Mouse (Mus musculus) lung, postnatal 10 days (tissue): ENCODE results near the gene Dynll1.

Source experiments
- DNase-seq: peaks from one replicate; pipeline ENCODE4 v3.0.0; 2021

The Dynll1 gene

DNA sequence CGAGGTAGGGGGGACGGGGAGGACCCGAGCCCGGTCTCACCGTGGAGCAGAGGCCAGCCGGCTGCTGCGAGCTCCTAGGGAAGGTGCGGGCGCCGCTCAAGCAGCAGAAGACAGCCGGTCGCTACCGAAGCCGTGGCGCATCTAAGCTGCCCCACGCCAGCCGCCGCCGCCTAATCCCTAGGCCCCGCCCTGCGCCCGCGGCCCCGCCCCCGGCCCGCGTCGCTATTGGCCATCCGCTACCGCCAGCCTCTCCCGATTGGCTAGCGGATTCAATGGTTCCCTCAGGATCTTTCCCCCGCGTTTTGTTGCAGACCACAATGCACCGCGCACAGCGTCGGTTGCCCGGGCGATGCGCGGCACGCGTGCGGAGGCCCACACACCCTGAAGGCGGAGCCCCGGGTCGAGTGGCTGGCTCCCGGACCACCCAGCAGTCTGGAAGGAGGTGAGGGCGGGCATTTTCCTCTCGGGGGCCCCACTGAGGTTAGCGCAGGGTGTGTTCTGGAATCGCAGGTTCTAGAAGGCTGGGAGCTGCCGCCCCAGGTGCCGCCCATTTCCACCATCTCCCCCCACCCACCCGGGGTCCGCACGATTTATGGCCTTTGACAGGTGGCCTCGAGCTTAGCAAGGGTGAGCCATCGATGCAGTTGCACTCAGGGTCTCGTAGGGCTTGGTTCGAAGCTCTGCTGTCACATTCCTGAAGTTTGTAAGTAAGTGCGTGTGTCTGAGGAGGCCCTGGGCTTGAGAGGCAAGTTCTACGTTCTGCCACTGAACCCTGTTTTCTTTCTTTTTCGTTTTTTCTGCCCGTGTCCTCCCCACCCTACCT, at the start of gene Dynll1:
Gene Dynll1, minus strand, starts transcription at position 208 of the 823 bp plus-strand sequence.
- peak; percentile 99 for DNase-seq

DNA sequence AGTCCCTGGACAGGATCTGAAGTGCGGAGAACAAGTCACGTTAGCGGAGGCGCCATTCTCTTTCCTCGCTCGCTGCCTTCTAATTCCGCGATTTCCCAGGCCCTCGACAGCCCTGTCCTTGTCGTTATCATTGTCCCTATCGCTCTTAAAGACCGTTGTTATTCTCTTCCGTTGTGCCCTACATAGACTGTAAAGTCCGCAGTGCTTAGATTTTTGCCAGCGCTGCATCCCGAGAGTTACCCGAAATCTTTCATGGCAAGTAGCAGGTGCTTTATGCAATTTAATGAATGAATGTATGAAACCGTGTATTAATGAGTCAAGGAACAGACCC, 48.4 kb upstream of the Dynll1 start:
- DNase-seq = no peak

DNA sequence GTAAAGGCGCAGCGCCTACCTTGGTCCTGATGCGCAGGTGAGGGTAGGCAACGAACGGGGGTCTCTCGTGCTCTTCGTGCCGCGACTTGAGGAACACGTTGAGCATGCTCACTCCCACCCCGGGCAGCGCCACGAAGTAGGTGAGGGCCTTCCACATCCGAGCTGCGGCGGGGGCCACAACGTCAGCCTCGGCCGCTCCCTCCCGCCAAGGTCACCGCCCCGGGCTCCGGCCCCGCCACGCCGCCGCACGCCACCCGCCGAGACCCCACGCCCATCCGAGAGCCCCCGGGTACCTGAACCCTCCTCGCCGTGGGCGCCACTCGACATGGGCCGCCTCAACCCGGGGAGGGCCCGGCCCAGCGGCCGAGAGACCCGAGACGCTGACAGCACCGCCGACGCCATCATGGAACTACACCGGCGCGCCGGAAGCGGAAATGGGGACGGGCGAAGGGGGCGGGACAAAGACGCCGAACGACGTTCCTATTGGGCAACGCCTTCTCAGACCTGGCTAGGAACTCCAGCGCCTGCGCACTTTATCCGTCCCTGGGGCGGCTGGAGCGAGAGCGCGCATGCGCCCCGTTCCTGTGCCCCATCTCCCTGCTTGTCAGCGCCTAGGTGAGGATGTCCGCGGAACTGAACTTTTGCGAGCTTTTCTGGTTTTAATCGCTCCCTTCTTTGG, 47.9 kb upstream of the Dynll1 start, which contains the start of gene Cox6a1:
Gene Cox6a1, minus strand, starts transcription at position 436 of the 679 bp plus-strand sequence.
- DNase-seq = peak; percentile 98

DNA sequence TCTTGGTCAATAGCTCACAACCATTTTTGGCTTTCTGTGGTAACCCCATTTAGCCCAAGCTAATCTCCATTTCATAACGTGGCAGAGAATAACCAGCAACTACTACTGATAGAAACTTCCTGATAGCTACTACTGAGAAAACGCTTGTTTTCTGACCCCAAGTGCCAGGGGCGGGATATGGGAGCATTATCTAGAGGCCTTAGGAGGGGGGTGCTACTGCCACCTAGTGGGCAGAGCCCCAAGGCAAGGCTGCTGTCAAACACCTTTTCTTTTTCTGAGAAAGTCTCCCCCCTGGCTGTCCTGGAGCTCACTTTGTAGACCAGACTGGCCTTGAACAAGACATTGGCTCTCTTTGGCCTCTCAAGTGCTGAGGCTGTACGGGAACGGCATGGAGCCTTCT, 46.8 kb upstream of the Dynll1 start:
- peak; percentile 88 for DNase-seq

DNA sequence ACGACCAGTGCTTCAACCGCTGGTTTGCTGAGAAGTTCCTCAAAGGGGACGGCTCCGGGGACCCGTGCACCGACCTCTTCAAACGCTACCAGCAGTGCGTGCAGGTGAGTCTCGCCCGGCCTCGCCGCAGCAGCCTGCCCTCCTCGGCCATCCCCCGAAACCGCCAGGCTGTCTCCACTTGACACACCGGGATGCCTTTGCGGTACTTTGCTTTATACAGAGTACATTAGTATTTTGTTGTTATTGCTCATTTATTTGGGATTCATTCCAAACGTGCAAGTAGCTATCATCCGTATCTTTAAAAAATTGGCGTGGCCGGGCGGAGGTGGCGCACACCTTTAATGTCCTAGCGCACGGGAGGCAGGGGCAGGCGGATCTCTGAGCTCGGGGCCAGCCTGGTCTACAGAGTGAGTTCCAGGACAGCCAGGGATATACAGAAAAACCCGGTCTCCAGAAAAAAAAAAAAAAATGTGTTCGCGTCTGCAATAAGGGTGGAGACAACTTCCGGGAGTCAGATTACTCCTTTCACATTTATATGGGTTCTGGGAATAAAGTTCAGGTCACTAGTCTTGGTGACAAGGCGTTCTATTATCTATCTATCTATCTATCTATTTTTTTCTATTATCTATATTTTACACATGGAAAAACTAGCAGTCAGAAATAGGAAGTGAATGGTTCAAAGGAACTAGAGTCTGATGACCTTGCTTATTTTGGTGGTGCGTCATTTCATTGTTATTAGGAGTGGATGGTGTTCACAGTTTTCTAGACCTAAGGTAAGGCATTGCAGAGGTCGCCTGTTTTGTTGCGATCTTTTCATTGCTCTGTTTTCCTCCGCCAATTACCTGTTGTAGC, 40.7 kb upstream of the Dynll1 start:
- DNase-seq = no peak

DNA sequence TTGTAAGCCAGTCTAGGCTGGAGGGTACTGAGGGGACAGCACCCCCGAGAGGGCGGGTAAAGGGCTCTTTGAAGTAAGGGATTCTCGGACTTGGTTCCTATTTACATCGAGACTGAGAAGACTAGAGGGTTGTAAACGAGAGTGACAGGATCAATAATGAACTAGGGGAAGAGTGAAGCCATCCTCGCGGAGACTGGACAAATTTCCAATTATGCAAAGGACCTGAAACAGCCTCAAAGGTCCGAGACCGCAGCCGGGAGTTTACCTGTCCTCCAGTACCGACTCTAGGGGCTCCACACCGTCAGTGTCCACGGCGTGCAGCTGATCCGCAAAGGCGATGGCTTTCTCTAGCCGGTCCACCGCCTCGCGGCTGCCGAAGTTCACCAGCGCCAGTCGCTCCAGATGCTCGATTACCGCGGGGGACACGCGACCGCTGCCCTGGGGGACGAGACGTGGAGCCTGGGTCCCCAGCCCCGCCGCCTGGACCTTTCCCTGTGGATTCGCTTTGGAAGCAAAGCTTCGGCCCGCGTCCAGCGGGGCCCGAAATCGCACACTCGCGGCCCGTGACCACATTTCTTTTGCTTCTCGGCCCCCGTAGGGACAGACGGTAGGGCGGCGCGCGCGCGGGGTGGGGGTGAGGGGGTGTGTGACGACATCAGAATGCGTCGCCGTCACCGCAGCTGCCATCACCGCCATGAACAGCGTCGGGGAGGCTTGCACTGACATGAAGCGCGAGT, 39.9 kb upstream of the Dynll1 start, which contains the start of the genes Gatc and Triap1:
Gene Gatc, minus strand, starts transcription at position 602 of the 737 bp plus-strand sequence.
Gene Triap1, plus strand, starts transcription at position 649 of the 737 bp plus-strand sequence.
- peak; percentile 94 for DNase-seq

DNA sequence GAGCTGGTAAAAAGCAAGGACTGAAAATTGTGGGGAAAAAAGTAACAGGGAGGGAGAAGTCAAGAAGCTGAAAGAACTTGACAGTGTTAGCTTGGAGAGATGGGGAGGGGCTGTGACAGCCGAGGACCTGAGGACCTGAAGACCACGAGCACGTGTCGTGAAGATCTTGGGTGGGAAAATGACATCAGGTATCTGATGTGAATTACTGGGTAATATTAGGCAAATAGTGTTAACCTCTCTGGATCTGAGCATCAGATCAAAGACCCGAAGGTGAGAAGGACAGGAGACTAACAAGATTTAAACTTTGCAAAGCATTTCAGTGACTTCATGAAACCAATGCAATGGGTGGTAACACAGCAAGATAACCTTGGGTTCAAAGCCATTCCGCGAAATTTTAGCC, 39.2 kb upstream of the Dynll1 start:
- no peak for DNase-seq

DNA sequence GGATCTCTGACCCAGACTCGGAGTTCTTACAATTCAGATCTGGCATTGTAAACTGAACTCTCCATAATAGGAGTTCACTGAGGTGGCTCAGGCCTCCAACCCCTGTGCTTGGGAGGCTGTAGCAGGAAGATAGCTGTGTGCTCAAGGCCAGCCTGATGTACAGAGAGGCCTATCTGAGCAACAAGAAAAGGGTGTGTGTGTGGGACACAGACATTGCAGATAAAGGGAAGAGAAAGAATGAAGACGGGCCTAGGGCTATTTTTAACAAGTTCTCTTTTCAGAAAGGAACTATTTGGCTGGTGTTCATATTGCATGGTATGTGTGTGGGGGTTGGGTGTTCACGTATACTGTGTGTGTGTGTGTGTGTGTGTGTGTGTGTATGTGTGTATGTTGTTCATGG, 32.8 kb upstream of the Dynll1 start:
- no peak for DNase-seq

DNA sequence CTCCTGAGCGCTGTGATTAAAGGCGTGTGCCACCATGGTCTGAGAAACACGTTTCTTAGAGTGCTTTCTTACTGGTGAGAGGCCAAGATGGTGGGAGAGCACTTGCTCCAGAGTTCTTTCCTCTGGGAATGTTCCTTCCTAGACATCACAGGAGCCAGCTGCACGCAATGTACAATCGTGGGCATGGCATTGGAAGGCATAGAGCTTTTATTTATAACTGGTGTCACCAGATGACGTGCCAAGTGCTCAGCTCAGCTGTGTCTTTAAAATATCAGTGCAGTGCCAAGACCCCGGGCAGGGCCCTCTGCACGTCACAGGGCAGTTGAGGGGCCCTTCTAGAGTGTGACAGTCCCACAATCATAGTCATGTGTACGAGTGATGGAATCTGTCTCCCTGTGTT, 30.2 kb upstream of the Dynll1 start:
- no peak for DNase-seq

DNA sequence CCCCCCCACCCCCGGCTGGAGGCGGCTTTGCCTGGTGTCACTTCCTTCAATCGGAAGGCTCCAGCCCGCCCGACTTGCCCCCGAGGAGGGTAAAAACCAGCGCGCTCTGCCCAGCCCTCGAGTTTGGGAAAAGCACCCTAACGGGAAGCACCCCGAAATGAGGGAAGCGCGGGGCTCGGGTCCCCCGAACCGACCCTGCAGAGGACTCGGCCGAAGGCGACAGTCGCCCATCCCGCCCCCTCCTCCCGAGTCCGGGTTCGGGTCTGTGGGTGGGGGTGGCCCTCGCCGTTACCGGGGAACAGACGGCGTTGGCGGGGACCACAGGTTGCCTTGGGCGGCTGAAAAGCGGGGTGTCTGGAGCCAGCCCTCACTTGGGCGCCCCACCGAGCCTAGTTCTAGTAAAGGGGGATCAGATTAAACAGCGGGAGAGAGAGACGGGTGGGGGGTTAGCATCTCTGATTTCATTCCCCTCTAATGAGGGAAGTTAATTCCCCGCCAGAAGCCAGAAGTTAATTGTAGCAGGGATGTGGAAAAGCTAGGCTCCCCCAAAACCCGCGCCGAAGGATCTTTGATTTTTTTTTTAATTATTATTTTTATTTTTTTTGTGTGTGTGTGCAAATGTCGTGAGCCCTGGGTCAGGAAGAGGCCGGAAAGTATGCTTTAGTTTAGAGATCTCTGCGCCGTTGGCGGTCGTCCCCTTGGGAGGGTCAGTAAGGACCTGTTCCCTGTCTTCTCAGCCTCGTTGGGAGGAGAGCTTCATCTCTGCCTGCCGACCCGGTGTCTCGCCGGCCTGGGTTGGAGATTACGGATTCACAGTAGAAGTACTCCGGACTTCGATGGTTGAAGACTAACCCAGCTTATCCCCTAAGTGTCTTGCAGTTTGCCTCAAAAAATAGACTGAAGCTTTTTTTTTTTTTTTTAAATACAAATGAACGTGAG, 27.1 kb upstream of the Dynll1 start:
- peak; percentile 49 for DNase-seq

DNA sequence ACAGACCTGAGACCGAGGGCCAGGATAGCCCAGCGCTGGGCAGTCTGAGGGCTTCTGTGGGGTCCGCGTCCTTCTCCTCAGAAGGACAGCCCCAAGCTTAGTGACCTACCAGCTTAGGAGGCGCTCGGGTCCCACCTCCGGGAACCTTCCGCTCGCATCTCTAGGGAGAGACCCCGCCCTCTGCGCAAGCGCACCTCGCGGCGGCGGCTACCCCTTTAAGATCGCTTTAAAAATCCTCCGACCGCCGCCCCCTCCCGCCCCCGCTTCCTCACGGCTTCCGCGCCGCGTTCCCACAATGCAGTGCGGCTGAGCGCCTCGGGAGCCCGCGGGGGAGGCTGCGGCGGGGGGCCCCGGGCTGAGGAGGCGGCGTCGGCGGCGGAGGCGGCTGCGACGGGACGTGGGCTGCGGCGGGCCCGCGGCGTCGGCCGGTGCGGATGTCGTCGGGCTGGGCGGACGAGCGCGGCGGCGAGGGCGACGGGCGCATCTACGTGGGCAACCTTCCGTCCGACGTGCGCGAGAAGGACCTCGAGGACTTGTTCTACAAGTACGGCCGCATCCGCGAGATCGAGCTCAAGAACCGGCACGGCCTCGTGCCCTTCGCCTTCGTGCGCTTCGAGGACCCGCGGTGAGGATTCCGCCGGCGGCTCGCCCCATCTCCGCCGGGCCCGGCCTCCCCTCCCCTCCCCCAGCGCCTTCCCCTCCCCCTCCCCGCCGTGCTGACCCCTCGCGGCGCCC, 26.2 kb upstream of the Dynll1 start, which contains the start of gene Srsf9:
Gene Srsf9, plus strand, starts transcription at position 303 of the 735 bp plus-strand sequence.
- DNase-seq = peak; percentile 97

DNA sequence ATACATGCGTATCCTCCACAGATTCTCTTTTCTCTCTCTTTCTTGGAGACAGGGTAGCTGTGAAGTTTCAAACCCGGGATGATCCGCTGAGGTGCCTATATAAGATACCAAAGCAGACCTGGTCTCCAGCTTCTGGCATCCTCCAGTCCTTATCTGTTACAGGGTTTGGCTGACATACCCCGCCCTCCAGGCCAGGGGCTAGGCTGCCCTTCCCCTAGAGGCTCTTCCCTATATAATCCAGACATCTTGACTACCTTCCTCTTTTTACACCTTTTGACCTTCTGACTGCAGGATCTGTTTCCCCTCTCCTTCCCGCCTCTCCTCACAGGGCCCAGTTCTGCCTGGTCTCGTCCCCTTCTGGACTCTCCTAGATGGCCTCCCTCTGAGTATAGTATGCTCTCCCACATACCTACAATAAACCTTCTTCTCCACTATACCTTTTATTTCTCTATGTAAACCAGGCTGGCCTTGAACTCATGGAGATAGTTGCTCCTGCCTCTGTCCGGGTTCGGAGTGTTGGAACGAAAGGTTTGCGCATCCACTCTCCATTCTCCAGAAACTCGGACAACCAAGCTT, 25.5 kb upstream of the Dynll1 start:
- peak; percentile 11 for DNase-seq

DNA sequence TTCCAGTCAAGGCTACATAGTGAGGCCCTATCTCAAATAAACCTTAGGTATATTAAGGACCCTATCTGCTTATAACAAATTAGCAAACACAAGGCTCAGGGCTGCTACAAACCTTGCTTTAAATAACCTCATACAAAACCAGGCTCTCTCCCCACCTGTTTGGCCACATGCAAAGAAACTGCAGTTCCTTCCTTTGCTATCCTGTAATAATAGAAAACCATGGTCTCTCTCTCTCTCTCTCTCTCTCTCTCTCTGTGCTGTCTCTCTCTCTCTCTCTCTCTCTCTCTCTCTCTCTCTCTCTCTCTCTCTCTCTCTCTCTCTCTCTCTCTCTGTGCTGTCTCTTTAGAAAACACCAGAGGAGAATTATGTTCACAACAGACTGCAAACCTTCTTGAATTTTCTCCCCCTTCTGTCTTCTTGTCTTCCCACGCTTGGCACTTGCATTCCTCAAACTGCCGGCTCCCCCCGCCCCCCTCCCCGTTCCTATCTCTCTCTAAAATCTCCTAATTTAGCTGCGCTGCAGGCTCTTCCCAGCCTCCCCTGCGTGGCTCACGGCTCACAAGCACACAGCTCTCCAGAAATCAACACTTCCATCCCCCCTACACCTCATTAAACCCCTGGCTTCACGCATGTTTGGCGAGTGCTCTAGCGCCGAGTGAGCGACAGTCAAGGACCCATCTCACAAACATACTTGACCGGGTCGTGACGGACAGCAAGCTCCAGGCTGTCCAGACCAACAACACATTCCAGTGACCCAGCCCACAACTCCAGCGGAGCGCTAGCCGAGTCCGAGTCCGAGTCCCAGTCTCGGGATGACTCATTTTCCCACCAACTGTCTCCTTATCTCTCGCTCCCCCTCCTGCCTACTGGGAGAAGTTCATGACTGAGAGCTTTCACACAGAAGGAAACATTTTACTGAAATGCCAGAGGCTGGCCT, 18.5 kb upstream of the Dynll1 start:
- DNase-seq = peak; percentile 95

DNA sequence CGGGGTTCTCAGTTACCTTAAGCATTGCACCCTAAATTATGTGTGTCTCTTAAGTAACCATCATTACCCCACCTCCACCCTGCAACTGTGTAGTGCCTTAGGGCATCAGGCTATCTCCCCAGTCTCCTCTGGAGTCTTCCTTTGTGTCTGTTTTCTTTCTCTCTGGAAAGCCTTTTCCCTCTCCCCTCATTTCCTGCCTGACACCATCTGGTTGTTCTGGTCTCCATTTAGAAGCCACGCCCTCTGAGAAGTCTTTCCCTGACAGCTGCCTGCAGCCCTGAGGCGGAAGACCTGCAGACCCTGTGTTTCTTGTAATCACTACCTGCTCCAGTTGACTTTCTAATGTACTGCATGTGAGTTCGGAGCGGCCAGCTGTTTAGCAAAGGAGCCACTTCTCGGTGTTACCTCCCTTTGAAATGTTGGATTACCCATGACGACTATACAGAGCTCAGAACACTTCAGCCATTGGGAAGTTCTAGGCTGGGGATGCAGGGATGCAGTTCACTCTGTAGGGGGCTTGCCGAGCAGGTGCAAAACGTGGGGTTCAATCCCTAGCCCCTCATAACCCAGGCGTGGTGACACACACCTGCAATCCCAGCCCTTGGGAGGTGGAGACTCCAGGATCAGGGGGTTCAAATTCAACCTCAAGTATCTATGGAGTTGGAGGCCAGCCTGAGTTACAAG, 17.0 kb upstream of the Dynll1 start:
- peak; percentile 58 for DNase-seq

DNA sequence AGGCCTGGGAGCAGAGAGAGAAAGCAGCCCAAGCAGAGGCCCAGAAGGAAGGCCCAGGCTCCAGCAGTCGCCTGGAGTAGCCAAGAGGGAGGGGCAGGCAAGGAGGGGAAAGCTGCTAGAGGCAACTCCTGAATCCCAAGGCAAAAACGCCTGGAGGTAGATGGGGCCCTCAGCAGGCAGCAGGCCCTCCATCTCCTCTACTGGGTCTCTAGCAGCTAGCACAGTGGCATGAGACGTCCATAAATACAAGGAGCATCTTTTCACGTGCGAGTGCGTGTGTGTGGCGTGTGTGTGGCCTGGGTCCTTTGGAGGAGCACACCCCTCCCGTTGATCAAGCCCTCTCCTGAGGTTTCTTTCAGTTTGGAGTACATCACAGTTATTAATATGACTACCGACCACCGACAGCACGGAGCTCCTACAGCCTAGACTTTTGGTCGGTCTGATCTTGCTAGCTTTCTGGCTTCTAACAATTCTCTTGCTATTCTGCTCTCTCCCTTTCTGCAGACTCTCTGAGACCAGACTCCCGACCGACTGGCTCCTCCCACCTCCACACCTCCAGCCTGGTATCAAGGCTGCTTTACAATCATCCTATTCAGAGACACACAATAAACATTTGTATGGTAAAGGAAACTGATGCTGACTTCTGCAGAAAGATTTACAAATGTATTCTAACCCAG, 16.3 kb upstream of the Dynll1 start:
- peak; percentile 15 for DNase-seq

DNA sequence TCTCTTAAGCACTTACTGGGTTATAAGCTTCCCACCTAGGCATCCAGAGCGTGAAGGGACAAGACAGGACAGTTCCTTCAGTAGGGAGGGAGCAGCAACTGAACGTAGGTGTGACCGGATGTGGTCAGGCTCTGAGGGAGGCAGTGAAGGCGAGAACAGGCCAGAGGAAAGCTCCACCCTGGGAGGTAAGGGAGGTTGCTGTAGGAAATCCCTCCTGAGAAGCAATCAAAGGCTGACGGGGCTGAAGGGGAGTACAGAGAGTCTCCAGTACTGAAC, 12.8 kb upstream of the Dynll1 start:
- no peak for DNase-seq

DNA sequence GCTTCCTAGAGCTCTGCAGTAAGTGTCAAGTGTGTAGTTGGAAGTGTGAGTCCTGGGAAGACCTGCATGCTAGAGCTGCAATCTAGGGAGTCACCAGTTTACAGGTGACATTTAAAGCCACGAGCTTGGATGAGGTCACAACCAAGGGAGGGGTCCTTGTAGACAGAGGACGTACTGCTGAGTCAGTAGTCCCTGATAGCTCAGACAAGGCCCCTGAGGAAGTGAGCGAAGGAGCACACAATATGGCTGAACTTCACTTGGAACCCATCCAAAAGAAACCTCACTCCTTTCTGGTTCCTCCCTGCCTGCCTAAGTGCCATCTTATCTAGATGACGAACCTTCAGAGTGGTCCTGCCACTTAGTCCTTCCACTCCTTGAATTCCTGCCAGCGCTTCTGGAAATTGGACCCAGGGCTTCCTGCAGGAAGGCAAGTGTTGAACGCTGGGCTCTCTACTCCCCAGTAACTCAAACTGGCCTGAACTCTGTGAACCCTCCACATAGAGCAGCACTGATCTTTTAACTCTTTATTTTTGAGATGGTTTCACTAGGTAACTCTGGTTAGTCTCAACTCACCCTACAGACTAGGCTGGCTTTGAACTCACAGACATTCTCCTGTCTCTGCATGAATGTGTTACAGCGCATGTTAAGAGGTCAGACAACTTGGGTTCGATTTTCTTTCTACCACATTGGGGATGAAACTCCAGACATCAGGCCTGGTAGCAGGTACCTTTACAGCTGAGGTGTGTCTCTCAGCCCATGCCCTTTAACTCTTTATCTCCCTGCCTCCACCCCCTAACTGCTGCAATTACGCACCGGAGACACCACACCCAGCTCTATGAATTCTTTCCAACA, 12.2 kb upstream of the Dynll1 start:
- DNase-seq = peak; percentile 31
